Mouse (Mus musculus) cortical plate, adult 2 months (tissue): ENCODE data around the gene Slc44a3.

Experiments used
- CTCF ChIP-seq: fragments of 200-500 bp; IDR thresholded peaks from 2 replicates; pipeline ENCODE4 v1.5.1; 2011; ENCODE audit warnings: mild to moderate bottlenecking, control low read depth, low read length; ENCODE audit not compliant: insufficient read depth; ENCODE audit errors: extremely low read depth
- POLR2A ChIP-seq: fragments of 200-500 bp; IDR thresholded peaks from 2 replicates; pipeline ENCODE4 v1.6.1; 2011; ENCODE audit warnings: mild to moderate bottlenecking, low read length, control low read depth; ENCODE audit not compliant: insufficient read depth; ENCODE audit errors: extremely low read depth

DNA sequence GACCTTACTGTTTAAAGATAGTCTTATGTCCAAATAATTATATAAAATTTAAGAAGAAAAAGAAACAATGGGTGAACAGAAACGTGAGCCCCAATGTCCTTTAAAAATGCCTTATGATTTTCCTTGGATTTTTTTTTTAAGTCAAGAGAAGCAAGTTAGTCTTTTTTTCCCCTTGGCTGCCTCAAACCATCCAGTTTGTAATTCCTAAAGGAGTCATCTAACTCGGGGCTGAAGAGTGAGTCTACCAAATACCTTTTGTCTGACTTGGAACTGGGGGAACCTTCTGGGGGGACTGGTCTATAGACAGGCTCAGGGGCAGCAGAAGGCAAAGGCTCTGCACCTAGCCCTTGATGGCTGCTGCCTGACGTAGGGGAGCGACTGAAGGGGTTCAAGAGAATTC lies 42.2 kb upstream of the Slc44a3 start:
- TF ChIP-seq CTCF (no peak), POLR2A (no peak)
